Mouse (Mus musculus): ENCODE results near the gene Myo3b. TPM values are rescaled to one million over a fixed set of nuclear protein-coding genes. Genes with fewer than 3 reads are reported as not detected.

Gene Myo3b
- total RNA-seq, 2 experiments from 2014 or later, result not detected

GRCm38 (mm10) chr2:70251256-70251655, 212.3 kb downstream of the Myo3b start:
- ATAC-seq (replicated peaks; ENCODE audit: low FRiP score, poor library complexity, severe bottlenecking), result no peak

GRCm38 (mm10) chr2:70259357-70260000, 220.6 kb downstream of the Myo3b start:
- no peak for ATAC-seq (replicated peaks; ENCODE audit: low FRiP score, poor library complexity, severe bottlenecking)

GRCm38 (mm10) chr2:70260646-70261195, 221.8 kb downstream of the Myo3b start:
- no peak for ATAC-seq (replicated peaks; ENCODE audit: low FRiP score, poor library complexity, severe bottlenecking)

GRCm38 (mm10) chr2:70261703-70262564, 223.0 kb downstream of the Myo3b start:
- no peak for ATAC-seq (replicated peaks; ENCODE audit: low FRiP score, poor library complexity, severe bottlenecking)

GRCm38 (mm10) chr2:70262565-70263082, 223.7 kb downstream of the Myo3b start:
- no peak for ATAC-seq (replicated peaks; ENCODE audit: low FRiP score, poor library complexity, severe bottlenecking)

GRCm38 (mm10) chr2:70278425-70279277, 239.7 kb downstream of the Myo3b start:
- no peak for ATAC-seq (replicated peaks; ENCODE audit: low FRiP score, poor library complexity, severe bottlenecking)

GRCm38 (mm10) chr2:70284109-70284508, 245.2 kb downstream of the Myo3b start:
- no peak for ATAC-seq (replicated peaks; ENCODE audit: low FRiP score, poor library complexity, severe bottlenecking)

GRCm38 (mm10) chr2:70291063-70291462, 252.1 kb downstream of the Myo3b start:
- no peak for ATAC-seq (replicated peaks; ENCODE audit: low FRiP score, poor library complexity, severe bottlenecking)

GRCm38 (mm10) chr2:70292776-70293175, 253.8 kb downstream of the Myo3b start:
- ATAC-seq (replicated peaks; ENCODE audit: low FRiP score, poor library complexity, severe bottlenecking), result no peak

GRCm38 (mm10) chr2:70302905-70303304, 264.0 kb downstream of the Myo3b start:
- ATAC-seq (replicated peaks; ENCODE audit: low FRiP score, poor library complexity, severe bottlenecking), result no peak

GRCm38 (mm10) chr2:70315125-70315524, 276.2 kb downstream of the Myo3b start:
- no peak for ATAC-seq (replicated peaks; ENCODE audit: low FRiP score, poor library complexity, severe bottlenecking)

- no peak for ATAC-seq (replicated peaks; ENCODE audit: low FRiP score, poor library complexity, severe bottlenecking)
Observed at GRCm38 (mm10) chr2:70315734-70316133, 276.8 kb downstream of the Myo3b start.

- no peak for ATAC-seq (replicated peaks; ENCODE audit: low FRiP score, poor library complexity, severe bottlenecking)
Observed at GRCm38 (mm10) chr2:70317850-70318249, 278.9 kb downstream of the Myo3b start.

GRCm38 (mm10) chr2:70318861-70319555, 280.1 kb downstream of the Myo3b start:
- no peak for ATAC-seq (replicated peaks; ENCODE audit: low FRiP score, poor library complexity, severe bottlenecking)

GRCm38 (mm10) chr2:70322767-70323166, 283.8 kb downstream of the Myo3b start:
- no peak for ATAC-seq (replicated peaks; ENCODE audit: low FRiP score, poor library complexity, severe bottlenecking)

GRCm38 (mm10) chr2:70327602-70328001, 288.7 kb downstream of the Myo3b start:
- no peak for ATAC-seq (replicated peaks; ENCODE audit: low FRiP score, poor library complexity, severe bottlenecking)

GRCm38 (mm10) chr2:70332905-70333304, 294.0 kb downstream of the Myo3b start:
- no peak for ATAC-seq (replicated peaks; ENCODE audit: low FRiP score, poor library complexity, severe bottlenecking)

GRCm38 (mm10) chr2:70333553-70333952, 294.6 kb downstream of the Myo3b start:
- ATAC-seq (replicated peaks; ENCODE audit: low FRiP score, poor library complexity, severe bottlenecking), result no peak

- ATAC-seq (replicated peaks; ENCODE audit: low FRiP score, poor library complexity, severe bottlenecking), result no peak
Observed at GRCm38 (mm10) chr2:70336551-70336950, 297.6 kb downstream of the Myo3b start.
